Mouse (Mus musculus) CH12.LX (cell line): ENCODE measurements at regions not wholly inside any gene's neighbourhood (a gene's known extent, or its start where the extent isn't known, plus 50 kb on each side); places are given as distances from the start of the nearest gene placed in this dataset.
"Not testable (repeated sequence)": the region's sequence is repeated elsewhere in the genome, so short reads cannot be mapped to it uniquely, and the experiment has no call there.

ENCODE experiments used
- DNase-seq: peaks from one replicate; pipeline ENCODE4 v3.0.0-alpha.2; 2013; ENCODE audit errors: extremely low read depth
- H3K27ac ChIP-seq: 2 replicates; pipeline ENCODE4 v1.5.1; 2012; ENCODE audit warnings: low read depth, mild to moderate bottlenecking, control low read depth, moderate library complexity; ENCODE audit not compliant: insufficient read depth
- H3K27me3 ChIP-seq: replicated peaks from 2 replicates; pipeline ENCODE3; 2012; ENCODE audit warnings: inconsistent platforms
- H3K36me3 ChIP-seq, 2 experiments: replicated peaks in 1 of 2; 2 replicates each; pipeline versions ENCODE3 to v1.6.1; 2012; ENCODE audit warnings: inconsistent platforms in 1 of 2, low read length in 1 of 2, mild to moderate bottlenecking in 1 of 2, mixed read lengths in 1 of 2, moderate library complexity in 1 of 2; ENCODE audit not compliant: control insufficient read depth in 1 of 2, insufficient read depth in 1 of 2
- H3K4me1 ChIP-seq, 2 experiments: 2 replicates each; pipeline ENCODE4 v1.6.1; 2012; ENCODE audit warnings: inconsistent platforms in 1 of 2, moderate library complexity in 1 of 2; ENCODE audit not compliant: insufficient read depth in 2 of 2, control insufficient read depth in 1 of 2
- H3K4me2 ChIP-seq: 2 replicates; pipeline ENCODE4 v1.6.1; 2012; ENCODE audit warnings: low read depth, mild to moderate bottlenecking, control low read depth; ENCODE audit not compliant: poor library complexity, insufficient read depth, severe bottlenecking
- H3K4me3 ChIP-seq, 3 experiments: fragments of 150-350 bp in 1 of 3; sonication (generic) in 1 of 3; replicated peaks in 1 of 3; 2 replicates each; pipeline versions ENCODE3 to v1.5.1; 2011 to 2012; ENCODE audit warnings: low read depth in 2 of 3, low read length in 2 of 3, mild to moderate bottlenecking in 2 of 3, moderate library complexity in 2 of 3, control low read depth in 1 of 3, improper control_type of control experiment in 1 of 3, inconsistent platforms in 1 of 3, mixed read lengths in 1 of 3; ENCODE audit not compliant: poor library complexity in 1 of 3
- H3K79me2 ChIP-seq: replicated peaks from 2 replicates; pipeline ENCODE4 v1.6.1; 2012; ENCODE audit warnings: mild to moderate bottlenecking, moderate library complexity; ENCODE audit not compliant: control insufficient read depth, poor library complexity, insufficient read depth, severe bottlenecking; ENCODE audit errors: extremely low read depth
- H3K9ac ChIP-seq: 2 replicates; pipeline ENCODE4 v1.6.1; 2012; ENCODE audit warnings: low read depth, mild to moderate bottlenecking, control low read depth, moderate library complexity; ENCODE audit not compliant: insufficient read depth
- H3K9me3 ChIP-seq: replicated peaks from 2 replicates; pipeline ENCODE3; 2012; ENCODE audit warnings: low read length, inconsistent platforms, mixed read lengths
- dilution Hi-C: fragments of 300-500 bp; cut with MboI; formaldehyde crosslinking; loops from 2 replicates; pipeline ENCODE4 v1.14.3; 2020; ENCODE audit warnings: low sequenced_read_pairs; ENCODE audit not compliant: extremely low pct_unique_long_range_greater_than_20kb, extremely low pct_ligation_motif_present
- in situ Hi-C: fragments of 300-500 bp; cut with MboI; formaldehyde crosslinking; loops from 3 replicates; pipeline ENCODE4 v1.14.3; 2019; ENCODE audit warnings: low sequenced_read_pairs, low pct_ligation_motif_present, low pct_unique_long_range_greater_than_20kb, mixed read lengths

DNA sequence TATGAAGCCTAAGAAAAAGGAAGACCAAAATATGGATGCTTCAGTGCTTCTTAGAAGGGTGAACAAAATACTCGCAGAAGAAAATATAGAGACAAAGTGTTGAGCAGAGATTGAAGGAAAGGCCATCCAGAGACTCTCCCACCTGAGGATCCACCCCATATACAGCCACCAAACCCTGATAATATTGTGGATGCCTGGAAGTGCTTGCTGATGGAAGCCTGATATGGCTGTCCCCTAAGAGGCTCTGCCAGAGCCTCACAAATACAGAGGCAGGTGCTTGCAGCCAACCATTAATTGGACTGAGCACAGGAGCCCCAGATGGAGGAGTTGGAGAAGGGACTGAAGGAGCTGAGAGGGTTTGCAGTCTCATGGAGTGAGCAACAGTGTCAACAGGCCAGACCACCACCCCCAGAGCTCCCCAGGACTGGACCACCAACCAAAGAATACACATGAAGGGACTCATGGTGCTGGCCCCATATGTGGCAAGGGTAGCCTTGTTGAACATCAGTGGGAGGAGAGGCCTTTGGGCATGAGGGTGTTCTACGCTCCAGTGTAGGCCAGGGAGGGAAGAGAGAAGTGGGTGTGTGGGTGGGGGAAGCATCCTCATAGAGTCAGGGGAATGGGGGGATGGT is 51.1 kb upstream of the Vmn1r3 start:
- in situ Hi-C loops: loop anchor here (25.0 kb wide), 1 partner anchor 176 kb away; no protein-coding TSS in a partner anchor
- DNase-seq, H3K4me3 ChIP-seq, H3K4me2 ChIP-seq, H3K4me1 ChIP-seq, H3K9me3 ChIP-seq, dilution Hi-C loops, H3K79me2 ChIP-seq, H3K9ac ChIP-seq, H3K27me3 ChIP-seq, H3K27ac ChIP-seq, H3K36me3 ChIP-seq: not testable (repeated sequence)
